Mouse (Mus musculus): ENCODE results near the gene BC048562. TPM values are rescaled to one million over a fixed set of nuclear protein-coding genes. Genes with fewer than 3 reads are reported as not detected.
A peak's percentile ranks its signal among the peaks of the same experiment; 100 is the strongest.

The BC048562 gene
- polyA plus RNA-seq (2012; rRNA removed) = not detected in 2 replicates

DNA sequence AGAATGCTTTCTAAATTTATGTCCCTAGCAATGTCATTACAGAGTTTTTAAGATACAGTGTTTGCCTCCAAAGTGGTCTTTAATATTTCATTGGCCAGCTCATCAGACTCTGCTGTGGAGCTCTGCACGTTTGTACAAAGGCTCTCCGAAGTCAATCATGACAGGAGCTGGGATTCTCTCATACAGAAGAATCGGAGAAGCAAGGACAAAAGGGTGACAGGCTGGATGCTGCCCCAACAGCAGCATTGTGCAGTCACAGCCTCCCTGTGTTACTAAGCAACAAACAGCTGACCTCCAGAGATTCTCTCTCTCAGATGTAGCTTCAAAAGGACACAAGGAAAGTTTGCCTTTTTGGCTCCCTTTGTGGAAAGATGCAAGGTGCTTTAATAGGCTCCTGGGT, at the start of gene BC048562:
BC048562 (plus strand) TSS at position 301 of the 400 bp plus-strand sequence.
- peak; percentile 56 for DNase-seq (ENCODE audit: low read depth)
- TF ChIP-seq CTCF (IDR thresholded peaks at IDR 0.05; ENCODE audit: borderline replicate concordance, extremely low read depth, insufficient read depth, insufficient read length) (no peak), POLR2A (IDR thresholded peaks at IDR 0.05; ENCODE audit: borderline replicate concordance, extremely low read depth, insufficient read depth, insufficient read length, poor library complexity, severe bottlenecking) (no peak)

- TF ChIP-seq CTCF (IDR thresholded peaks at IDR 0.05; ENCODE audit: borderline replicate concordance, extremely low read depth, insufficient read depth, insufficient read length) (no peak), POLR2A (IDR thresholded peaks at IDR 0.05; ENCODE audit: borderline replicate concordance, extremely low read depth, insufficient read depth, insufficient read length, poor library complexity, severe bottlenecking) (no peak)
- no peak for DNase-seq (ENCODE audit: low read depth)
Observed at GRCm38 (mm10) chr9:108386816-108387215, 49.5 kb upstream of the BC048562 start.

DNA sequence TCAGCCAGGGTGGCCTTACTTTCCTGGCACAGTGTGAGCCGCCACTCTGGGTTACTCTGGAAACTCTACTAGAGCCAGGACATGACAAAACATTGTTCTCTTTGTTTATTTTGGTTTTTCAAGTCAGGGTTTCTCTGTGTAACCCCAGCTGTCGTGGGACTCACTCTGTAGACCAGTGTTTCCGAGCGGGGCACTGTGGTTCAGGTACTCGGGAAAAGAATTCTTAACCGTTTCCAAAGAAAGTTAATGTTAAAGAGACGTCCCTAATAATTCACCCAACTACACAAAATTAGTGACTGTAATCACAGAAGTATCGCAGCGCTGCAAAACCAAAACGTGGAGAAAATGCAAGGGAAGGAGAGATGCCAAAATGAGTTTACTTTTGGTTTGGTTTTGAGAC, 47.7 kb upstream of the BC048562 start:
- TF ChIP-seq POLR2A (IDR thresholded peaks at IDR 0.05; ENCODE audit: borderline replicate concordance, extremely low read depth, insufficient read depth, insufficient read length, poor library complexity, severe bottlenecking) = no peak
- TF ChIP-seq CTCF (IDR thresholded peaks at IDR 0.05; ENCODE audit: borderline replicate concordance, extremely low read depth, insufficient read depth, insufficient read length) = no peak
- DNase-seq (ENCODE audit: low read depth) = no peak

DNA sequence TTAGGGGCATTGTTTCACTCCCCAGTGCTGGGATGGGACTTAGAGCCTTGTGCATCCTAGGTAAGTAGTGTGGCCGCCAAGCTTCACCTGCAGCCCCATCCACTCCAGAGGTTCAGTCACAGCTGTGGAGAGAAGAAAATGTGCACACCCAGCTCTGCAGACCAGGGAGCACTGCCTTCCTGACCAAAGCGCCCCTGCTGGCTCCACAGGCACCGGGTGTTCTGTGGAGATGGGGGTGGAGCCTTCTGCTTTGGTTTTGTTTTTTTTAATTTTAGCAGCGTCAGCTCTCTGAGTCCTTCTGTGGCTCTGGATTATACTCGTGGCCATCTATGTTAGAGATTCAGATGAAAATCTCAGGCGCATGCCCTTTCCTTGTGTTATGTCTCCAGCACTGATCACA, 47.1 kb upstream of the BC048562 start:
- TF ChIP-seq POLR2A (IDR thresholded peaks at IDR 0.05; ENCODE audit: borderline replicate concordance, extremely low read depth, insufficient read depth, insufficient read length, poor library complexity, severe bottlenecking) (no peak), CTCF (IDR thresholded peaks at IDR 0.05; ENCODE audit: borderline replicate concordance, extremely low read depth, insufficient read depth, insufficient read length) (no peak)
- no peak for DNase-seq (ENCODE audit: low read depth)

GRCm38 (mm10) chr9:108392676-108393075, 43.6 kb upstream of the BC048562 start, which contains the start of gene 1700102P08Rik:
Gene 1700102P08Rik, plus strand, starts transcription at chr9:108392805.
- DNase-seq (ENCODE audit: low read depth) = no peak
- TF ChIP-seq CTCF (IDR thresholded peaks at IDR 0.05; ENCODE audit: borderline replicate concordance, extremely low read depth, insufficient read depth, insufficient read length) (no peak), POLR2A (IDR thresholded peaks at IDR 0.05; ENCODE audit: borderline replicate concordance, extremely low read depth, insufficient read depth, insufficient read length, poor library complexity, severe bottlenecking) (no peak)

DNA sequence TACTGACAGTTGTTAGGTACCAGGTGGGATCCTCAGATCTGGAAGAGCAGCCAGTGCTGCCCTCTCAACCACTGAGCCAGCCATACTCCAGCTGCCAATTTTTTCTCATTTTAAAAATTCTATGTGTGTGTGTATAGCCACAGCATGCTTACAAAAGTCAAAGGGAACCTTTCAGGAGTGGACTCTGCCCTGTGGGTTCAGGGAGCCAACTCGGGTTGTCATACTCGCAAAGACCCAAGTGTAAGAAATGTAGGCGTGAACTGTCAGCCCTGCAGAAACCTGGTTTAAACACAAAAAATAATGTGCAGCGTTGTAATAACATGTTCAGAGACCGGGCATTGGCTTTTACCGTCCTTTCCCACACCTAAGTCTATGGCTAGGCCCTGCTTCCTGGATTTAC, 42.1 kb upstream of the BC048562 start:
- no peak for DNase-seq (ENCODE audit: low read depth)
- TF ChIP-seq POLR2A (IDR thresholded peaks at IDR 0.05; ENCODE audit: borderline replicate concordance, extremely low read depth, insufficient read depth, insufficient read length, poor library complexity, severe bottlenecking) = no peak
- TF ChIP-seq CTCF (IDR thresholded peaks at IDR 0.05; ENCODE audit: borderline replicate concordance, extremely low read depth, insufficient read depth, insufficient read length) = no peak

DNA sequence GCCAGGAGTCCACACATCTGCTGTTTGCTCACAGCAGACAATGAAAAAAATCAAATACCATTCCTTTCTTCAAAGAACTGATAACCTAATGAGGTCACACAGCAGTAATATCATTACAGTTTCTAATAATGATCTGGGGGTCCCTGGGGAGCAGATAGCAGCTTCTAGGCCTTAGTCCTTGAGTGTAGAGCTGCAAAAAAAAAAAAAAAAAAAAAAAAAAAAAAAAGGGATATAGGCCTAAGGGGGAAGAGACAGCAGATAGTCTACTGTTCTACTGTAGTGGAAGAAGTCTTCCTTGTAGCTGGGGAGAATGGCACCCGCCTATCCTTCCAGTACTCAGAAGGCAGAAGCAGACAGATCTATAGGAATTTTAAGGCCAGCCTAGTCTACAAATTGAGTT, 40.9 kb upstream of the BC048562 start:
- TF ChIP-seq POLR2A (IDR thresholded peaks at IDR 0.05; ENCODE audit: borderline replicate concordance, extremely low read depth, insufficient read depth, insufficient read length, poor library complexity, severe bottlenecking) (no peak), CTCF (IDR thresholded peaks at IDR 0.05; ENCODE audit: borderline replicate concordance, extremely low read depth, insufficient read depth, insufficient read length) (no peak)
- no peak for DNase-seq (ENCODE audit: low read depth)

- no peak for TF ChIP-seq POLR2A (IDR thresholded peaks at IDR 0.05; ENCODE audit: borderline replicate concordance, extremely low read depth, insufficient read depth, insufficient read length, poor library complexity, severe bottlenecking)
- no peak for DNase-seq (ENCODE audit: low read depth)
Observed at GRCm38 (mm10) chr9:108398324-108398723, 38.0 kb upstream of the BC048562 start.

- peak; percentile 65 for DNase-seq (ENCODE audit: low read depth)
- TF ChIP-seq POLR2A (IDR thresholded peaks at IDR 0.05; ENCODE audit: borderline replicate concordance, extremely low read depth, insufficient read depth, insufficient read length, poor library complexity, severe bottlenecking) (no peak), CTCF (IDR thresholded peaks at IDR 0.05; ENCODE audit: borderline replicate concordance, extremely low read depth, insufficient read depth, insufficient read length) (no peak)
Observed at GRCm38 (mm10) chr9:108401186-108401960, 34.9 kb upstream of the BC048562 start.

DNA sequence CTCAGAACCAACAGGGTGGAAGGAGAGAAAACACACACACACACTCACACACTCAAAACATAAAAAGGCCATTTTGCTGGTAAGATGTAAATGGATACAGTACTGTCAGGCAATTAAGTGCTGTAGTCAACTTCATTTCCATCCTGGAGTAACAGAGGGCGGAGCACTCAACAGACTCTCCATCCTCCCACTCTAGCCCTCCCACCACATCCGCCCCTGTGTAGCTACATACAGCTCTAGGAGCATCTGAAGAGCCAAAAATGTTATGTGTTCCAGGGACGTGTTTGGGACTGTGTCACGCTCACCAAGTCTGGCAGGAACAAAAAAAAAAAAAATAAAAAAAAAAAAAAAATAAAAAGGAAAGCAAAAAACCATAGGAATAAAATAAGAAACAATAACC, 33.2 kb upstream of the BC048562 start:
- no peak for TF ChIP-seq CTCF (IDR thresholded peaks at IDR 0.05; ENCODE audit: borderline replicate concordance, extremely low read depth, insufficient read depth, insufficient read length)
- TF ChIP-seq POLR2A (IDR thresholded peaks at IDR 0.05; ENCODE audit: borderline replicate concordance, extremely low read depth, insufficient read depth, insufficient read length, poor library complexity, severe bottlenecking) = no peak
- DNase-seq (ENCODE audit: low read depth) = no peak

DNA sequence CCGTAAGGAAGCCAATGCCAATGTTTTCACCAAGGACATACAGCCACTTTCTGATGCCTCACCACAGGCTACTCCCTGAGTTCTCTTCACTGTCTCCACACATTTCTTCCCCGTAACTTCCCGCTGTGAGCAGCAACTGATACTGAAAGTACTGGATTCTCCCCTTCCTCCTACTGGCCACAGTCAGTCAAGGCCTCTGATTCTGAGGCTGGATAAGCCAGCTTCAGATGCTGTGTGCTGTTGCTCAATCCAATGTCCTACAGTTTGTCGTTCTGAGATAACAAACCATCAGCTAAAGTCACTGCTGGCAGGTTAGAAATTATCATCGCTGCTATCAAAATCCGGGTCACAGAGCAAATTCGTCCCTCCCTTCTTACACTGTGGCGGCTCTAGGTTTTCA, 31.8 kb upstream of the BC048562 start:
- no peak for TF ChIP-seq POLR2A (IDR thresholded peaks at IDR 0.05; ENCODE audit: borderline replicate concordance, extremely low read depth, insufficient read depth, insufficient read length, poor library complexity, severe bottlenecking)
- TF ChIP-seq CTCF (IDR thresholded peaks at IDR 0.05; ENCODE audit: borderline replicate concordance, extremely low read depth, insufficient read depth, insufficient read length) = no peak
- no peak for DNase-seq (ENCODE audit: low read depth)

- DNase-seq (ENCODE audit: low read depth) = no peak
- no peak for TF ChIP-seq CTCF (IDR thresholded peaks at IDR 0.05; ENCODE audit: borderline replicate concordance, extremely low read depth, insufficient read depth, insufficient read length)
Observed at GRCm38 (mm10) chr9:108409535-108409934, 26.7 kb upstream of the BC048562 start.
